Mouse (Mus musculus): Measurements from ENCODE around the gene Pcyt1a. TPM values are rescaled to one million over a fixed set of nuclear protein-coding genes. Genes with fewer than 3 reads are reported as not detected.

Gene Pcyt1a
- total RNA-seq, 2 experiments from 2014 or later: 103 to 164 TPM

DNA sequence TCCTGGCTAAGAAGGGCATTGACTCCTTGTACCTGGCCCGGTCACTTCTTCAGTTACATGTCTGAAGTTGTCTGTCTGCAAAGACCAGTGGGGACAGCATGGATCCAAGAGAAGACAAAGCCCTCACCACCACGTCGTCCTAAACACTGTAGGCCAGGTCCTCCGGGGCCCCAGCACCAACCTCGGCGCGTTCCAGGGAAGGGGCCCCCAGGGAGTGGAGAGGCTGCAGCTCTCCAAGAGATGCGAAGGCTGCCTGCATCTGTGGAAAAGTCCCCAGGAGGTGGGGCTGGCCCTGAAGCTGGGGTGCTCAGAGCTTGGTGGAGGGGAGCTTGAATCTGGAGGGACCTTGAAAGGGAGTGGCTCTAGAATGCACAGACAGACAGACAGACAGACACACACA is 75.6 kb downstream of the Pcyt1a start:
- ATAC-seq (replicated peaks; ENCODE audit: low FRiP score, poor library complexity, severe bottlenecking): no peak

DNA sequence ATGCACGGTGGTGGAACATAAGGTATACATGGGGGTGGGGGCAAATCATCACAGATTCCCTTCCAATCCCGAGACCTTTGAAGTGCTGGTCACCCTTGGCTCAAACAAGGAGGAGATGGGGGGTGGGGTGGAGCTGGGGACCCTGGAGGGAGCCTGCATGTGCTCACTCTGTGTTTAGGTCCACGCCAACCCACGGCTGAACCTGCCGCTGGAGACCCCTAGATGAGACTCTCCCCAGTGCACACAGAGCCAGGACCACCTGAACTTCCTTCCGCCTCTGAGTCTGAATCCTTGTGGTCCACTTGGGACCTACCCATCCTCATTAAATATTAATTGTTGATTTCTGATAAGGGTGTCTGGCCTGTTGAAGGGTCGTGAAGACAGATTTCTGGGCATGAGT is 76.1 kb downstream of the Pcyt1a start:
- ATAC-seq (replicated peaks; ENCODE audit: low FRiP score, poor library complexity, severe bottlenecking): no peak

DNA sequence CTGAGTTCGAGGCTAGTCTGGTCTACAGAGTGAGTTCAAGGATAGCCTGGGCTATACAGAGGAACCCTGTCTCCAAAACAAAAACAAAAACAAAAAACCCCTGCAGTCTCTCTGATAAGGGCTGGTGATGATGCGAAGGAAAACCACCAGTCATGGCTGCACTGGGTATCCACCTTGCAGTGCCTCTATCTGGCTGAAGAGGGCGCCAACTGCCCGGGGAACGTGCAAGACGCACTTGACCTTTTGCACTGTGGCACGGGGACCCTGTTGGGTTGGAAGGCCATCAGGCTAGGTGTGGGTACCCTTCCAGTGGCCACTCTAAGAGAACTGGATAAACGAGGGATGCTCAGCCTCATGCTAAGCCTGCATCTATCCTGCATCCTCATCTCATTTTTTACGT is 76.7 kb downstream of the Pcyt1a start:
- ATAC-seq (replicated peaks; ENCODE audit: low FRiP score, poor library complexity, severe bottlenecking): peak; percentile 54

DNA sequence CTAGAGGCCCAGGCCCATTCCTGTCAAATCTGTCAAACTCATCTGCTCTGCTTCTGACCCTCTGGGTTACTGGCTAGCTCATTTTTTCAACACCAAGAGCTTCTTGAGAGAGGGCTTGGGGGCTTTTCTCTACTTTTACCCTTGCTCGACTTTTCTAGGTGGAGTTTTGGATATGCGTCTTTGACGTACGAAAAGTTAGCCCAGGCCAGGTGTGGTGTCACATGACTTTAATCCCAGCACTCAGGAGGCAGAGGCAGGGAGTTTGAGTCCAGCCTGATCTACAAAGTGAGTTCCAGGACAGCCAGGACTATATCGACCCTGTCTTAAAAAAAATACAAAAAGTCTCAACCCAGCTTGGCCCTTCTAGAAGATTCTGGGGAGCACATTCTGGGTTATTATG is 77.3 kb downstream of the Pcyt1a start:
- no peak for ATAC-seq (replicated peaks; ENCODE audit: low FRiP score, poor library complexity, severe bottlenecking)

DNA sequence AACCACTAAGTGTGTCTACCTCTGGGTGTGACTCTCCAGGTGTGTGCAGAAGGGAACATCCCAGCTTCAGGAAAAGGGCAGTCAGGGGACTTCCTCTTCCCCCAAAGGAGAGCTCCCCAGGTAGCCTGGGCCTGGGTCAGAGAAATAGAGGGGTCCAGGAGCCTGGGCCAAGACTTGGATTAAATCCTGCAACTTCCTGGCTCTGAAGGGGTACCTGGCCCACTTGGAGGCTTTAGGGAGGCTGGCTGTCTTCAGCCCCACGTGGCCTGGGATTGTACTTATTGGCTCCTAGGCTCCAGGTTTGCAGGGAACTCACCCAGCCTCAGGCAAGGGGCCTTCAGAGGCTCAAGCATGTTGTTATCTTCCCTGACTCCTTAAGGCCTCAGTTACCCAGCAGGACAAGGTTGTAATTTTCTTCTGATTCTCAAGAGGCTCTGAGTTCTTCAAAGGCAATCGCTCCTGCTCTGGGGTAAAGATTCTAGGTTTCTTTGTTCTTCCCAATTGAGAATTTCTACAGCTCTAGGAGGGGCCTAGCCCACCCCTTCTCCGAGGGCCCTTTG is 77.9 kb downstream of the Pcyt1a start:
- ATAC-seq (replicated peaks; ENCODE audit: low FRiP score, poor library complexity, severe bottlenecking): no peak

DNA sequence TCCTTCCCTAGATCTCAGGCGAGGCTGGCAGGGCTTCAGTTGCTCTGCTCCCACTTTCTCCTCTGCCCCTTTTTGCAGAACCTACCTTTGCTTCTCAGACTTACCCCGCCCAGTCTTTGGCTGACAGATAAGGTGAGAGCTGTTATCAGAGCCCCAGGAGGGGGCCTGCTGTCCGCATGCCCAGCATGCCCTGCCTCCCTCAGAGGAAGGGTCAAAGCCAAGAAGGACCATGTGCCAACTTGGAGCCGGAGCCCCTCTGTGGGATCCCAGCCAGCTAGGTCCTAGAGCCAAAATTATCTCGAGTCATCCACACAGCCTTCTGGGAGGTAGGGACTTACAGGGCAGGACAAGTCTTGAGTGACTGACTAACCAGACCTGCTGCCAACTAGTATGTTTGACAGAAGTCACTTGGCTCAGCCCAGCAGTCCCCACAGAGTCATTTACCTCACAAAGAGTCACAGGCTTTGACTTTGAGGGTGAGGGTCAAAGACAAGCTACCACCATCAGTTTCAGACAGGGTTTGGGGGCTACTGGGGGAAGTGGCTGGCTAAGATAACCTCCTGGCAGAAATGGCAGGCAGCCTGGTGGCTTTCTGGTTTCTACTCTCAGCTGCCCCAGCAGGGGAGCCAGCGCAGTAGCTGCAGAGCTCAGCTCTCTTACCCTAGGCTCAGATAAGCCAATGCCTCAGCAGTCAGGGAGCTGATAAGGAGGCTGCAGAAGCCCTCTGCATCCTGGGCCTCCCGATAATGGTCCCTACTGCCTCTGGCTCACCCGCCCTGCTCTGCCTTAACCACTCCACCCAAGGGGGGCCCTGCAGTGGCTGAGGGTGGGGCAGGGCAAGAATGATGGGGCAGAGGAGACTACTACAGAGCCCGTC is 78.6 kb downstream of the Pcyt1a start:
- ATAC-seq (replicated peaks; ENCODE audit: low FRiP score, poor library complexity, severe bottlenecking): peak; percentile 68

DNA sequence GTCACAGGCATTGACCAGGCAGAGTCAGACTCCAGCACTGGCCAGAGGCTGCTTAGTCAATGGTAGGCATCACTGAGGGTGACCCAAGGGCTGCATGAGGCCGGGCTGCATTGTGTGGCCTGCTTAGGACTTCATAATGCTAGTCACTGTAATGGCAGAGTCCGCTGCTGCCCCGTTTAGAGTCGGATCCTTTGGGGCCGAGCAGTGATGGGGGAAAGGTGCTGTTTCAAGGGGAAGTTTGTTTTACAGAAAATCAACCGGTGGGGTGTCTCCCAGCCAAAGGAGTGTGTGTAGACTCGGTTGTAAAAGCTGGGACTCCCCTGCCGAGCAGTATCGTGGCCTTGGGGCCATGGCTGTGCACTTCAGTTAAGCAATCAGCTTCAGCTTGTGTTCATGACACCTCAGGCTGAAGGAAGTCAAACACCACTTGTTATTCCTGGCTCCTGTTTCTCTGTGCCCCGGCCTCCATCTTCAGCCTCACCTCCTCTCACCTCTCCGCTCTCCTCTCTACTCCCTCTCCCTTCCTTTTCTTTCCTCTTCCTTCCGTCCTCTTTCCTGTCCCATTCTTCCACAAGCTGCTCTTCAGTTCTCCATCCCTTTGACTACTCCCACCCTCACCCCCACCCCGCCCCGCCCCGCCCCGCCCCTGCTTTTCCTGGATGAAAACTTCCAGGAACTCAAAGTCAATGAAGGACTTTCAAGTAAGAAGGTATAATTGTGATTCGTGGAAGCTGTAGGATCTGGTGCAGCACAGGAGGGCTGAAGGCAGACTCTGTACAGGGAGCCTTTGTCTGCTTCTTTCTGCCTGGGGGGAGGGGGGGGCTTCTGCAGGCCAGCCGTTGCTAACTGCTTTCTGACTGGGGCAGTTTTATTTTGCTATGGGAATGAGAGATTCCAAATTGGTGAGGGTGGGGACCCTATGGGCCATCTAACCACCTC is 79.9 kb downstream of the Pcyt1a start:
- ATAC-seq (replicated peaks; ENCODE audit: low FRiP score, poor library complexity, severe bottlenecking): no peak

DNA sequence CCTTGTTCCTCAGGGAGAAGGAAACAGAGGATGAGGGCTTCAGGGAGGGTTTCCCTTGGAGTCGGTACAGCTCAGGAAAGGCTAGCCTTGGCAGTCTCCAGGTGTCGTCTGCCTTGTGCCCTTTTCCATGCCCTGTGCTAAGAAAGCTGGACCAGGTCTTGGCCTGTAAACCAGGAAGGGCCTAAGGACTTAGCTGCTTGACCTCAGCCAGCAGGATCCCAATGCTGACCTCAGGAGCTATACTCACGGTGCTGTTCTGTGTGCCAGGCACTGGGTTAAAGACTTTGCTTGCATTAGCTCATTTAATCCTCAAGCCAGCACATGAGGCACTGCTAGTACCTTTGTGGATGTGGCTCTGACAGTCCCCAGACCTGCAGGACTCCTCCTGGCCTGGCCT is 80.6 kb downstream of the Pcyt1a start:
- ATAC-seq (replicated peaks; ENCODE audit: low FRiP score, poor library complexity, severe bottlenecking): no peak

DNA sequence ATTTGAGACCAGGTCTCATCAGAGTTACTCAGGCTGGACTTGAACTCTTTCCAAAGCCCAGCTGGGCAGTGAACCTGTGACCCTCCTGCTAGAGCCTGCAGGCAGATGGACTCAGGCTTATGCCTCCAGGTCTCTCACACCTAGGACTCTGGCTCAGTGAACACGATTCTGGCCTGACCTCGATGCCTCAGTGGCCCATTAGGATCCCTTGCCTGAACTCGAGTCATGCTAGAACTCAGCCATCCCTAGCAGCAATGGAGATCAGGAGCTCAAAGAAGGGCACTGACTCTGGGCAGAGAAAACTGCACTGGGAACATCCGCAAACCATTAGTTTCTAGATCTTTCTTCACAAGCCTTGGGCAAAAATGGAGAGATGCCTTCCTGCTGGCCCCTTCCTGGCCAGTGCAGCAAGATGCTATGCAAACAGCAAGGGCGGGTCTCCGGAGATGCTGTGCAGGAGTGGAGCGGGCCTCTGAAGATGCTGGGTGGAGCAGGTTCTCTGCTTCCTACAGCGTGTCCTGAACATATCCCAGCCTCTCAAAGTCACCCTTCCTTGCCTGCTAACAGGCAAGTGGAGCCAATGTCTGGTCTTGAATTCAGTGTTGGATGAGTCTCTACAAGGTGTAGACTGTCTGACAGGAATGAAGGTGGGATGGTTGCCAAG is 81.2 kb downstream of the Pcyt1a start:
- no peak for ATAC-seq (replicated peaks; ENCODE audit: low FRiP score, poor library complexity, severe bottlenecking)

DNA sequence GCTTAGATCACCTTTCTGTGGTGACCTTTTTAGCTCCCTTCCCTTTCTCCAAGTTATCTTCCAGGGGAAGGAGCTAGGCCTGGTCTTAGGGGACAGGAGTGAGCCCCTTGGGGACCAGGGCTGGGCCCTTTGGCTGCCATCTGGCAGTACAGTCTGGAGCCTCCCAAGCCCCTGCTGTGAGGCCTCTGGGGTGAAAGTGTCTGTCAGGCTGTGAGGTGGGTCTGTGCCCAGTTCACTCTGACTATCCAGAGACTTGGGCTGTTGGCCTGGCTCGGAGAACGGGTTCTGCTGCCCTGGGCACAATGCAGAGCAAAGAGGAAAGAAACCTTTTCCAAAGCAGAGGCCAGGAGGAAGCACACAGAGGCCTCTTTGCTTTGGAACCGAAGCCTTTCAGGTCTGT is 82.2 kb downstream of the Pcyt1a start:
- ATAC-seq (replicated peaks; ENCODE audit: low FRiP score, poor library complexity, severe bottlenecking): no peak

DNA sequence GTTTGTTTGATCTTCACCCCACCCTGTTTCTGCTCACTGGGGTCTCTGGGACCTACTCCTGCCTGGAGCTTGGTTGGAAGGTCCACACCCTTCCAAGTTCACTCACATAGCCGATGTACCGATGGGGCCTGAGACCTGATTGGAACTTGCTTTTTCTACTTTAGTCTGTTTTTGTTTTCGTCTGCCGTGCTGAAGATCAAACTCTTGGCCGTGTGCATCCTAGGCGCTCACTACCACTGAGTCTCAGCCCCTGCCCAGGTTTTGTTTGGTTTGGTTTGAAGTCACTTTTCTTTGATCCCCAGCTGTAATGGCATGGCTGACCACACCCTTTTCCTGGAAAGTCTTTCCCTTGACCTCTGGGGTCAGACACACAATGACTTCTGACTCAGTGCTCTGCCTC is 82.7 kb downstream of the Pcyt1a start:
- ATAC-seq (replicated peaks; ENCODE audit: low FRiP score, poor library complexity, severe bottlenecking): no peak

DNA sequence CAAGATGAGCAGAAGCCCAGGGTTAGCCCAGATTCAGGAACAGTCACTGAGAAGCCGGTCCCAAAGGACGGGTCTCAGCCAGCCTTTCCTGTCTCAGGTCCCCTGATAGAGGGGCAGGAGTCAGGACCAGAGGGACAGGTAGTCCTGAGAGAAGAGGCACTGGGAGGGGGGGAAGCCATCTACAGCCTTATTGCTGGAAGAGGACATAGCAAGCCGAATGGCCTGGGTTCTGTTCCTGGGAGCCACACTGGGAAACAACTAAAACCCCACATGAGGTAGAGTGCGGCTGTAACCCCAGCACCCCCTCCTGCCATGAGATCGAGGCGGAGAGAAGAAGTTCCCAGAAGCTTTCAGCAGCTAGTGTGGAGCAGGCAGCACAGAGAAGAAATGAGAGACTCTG is 83.2 kb downstream of the Pcyt1a start:
- ATAC-seq (replicated peaks; ENCODE audit: low FRiP score, poor library complexity, severe bottlenecking): no peak

DNA sequence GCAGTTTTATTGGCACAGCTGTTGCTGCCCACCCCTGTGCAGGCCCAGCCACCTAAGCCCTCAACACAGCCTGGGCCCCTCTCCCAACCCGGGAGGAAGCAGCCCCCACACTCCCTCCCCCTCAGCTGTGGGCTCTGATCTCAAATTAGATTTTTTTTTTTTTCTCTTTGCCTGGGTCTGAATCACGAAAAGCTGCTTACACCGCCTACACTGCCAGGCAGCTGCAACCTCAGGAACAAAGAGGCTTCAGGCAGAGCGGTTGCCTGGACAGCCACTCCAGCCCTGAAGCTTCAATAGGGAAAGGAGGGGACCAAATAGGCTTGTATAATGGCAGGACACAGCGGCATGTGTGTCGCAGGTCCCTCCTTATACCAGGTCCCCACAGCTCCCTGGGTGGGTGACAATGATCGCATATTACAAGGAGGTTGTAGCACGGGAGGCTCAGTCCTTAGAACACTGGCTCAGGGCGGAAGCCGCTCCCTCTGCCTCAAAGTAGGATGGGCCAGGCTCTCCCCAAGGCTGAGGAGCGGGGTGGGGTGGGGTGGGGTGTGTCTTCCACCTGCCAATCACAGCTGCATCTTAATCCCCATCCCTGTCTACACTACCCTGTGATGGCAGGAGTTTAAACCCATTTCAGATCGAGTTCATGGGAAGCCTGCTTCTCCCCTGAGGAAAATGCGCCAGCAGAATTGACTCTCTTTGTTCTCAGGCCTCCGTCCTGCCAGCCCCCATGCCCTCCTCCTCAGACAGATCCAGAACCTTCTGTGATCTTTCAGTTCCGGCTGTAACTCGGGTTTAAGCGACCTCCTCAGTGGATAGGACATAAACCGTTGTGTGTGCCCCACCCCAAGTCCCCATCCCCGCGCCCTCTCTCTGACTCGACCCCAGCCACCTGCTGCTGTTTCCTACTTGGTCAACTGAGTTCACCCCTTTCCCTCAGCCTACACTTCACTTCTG is 85.6 kb downstream of the Pcyt1a start:
- peak; percentile 73 for ATAC-seq (replicated peaks; ENCODE audit: low FRiP score, poor library complexity, severe bottlenecking)

DNA sequence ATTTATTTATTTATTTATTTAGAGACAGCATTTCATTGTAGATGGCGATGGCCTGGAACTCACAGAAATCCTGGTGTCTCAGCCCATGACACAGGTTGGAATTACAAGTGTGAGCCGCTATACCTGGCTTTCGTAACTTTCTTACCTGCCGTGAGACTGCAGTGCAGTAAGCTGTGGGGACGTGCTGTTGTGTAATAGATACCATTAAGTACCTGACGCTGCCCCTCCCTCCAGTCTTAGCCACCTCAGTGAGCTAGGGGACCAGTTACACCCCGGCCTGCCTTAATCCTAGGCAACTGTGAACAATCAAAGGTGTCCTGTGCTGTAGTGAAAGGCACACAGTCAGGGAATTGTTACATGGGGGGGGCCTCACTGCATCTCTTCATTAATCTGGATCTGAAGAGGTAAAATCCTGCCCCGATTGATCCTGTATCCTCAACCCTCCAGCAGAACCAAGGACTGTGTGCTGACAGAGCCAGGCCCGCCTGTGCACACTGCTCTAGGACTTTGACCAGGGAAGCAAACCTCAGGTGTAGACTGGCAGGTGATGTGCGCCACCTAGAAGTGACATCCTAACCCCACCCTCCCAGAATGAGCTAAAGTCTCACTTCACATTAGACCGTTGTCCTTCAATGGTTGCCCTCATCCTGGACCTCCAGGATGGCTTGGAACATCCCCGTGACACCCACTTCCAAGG is 87.2 kb downstream of the Pcyt1a start:
- ATAC-seq (replicated peaks; ENCODE audit: low FRiP score, poor library complexity, severe bottlenecking): no peak

DNA sequence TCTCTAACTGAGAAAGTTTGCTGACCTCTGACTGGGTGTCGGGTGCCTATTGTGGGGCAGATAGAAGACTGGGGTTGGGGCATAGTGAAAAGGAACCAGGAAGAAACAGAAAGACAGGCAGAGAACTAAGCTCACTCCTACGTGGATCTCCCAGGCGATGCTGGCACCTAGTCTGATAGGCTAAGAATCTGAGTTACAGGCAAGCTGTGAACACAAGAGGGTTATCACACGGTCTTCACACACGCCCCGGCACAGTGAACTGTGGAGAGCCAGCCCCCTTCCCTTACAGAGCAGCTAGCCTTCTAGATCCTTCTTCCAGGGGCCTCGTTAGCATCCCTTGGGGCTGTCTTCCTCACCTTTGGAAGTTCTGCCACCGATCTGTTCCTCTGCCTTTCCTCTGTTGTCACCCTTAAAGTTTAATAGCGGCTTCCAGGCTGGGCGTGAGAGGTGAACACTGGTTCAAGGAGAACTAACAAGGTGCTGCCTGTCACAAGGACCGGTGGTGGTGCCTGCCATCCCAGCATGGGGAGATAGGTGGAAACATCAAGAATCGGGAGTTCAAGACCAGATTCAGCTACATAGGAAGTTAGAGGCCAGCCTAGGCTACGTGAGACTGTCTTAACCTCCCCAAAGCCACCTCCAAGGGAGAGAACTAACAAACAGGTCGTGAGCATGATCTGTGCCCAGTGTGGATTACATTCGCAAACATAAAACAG is 89.1 kb downstream of the Pcyt1a start:
- peak; percentile 15 for ATAC-seq (replicated peaks; ENCODE audit: low FRiP score, poor library complexity, severe bottlenecking)

DNA sequence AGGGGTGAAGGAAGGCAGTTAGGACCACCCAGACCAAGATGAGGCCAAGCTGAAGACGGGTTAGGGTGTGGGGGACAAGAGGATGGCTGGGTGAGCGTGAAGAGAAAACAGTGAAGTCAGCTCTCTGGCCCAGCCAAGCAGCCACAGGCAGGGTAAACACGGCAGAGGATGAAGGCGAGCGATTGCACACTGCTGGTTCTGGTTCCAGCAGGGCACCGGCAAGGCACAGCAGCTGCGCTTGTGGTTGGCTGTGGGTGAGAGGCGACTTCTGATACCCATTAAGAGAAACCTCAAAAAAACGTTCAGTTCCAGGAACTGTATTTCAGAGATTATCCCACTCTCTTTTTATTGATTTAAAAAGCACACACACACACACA is 89.6 kb downstream of the Pcyt1a start:
- ATAC-seq (replicated peaks; ENCODE audit: low FRiP score, poor library complexity, severe bottlenecking): peak; percentile 64

DNA sequence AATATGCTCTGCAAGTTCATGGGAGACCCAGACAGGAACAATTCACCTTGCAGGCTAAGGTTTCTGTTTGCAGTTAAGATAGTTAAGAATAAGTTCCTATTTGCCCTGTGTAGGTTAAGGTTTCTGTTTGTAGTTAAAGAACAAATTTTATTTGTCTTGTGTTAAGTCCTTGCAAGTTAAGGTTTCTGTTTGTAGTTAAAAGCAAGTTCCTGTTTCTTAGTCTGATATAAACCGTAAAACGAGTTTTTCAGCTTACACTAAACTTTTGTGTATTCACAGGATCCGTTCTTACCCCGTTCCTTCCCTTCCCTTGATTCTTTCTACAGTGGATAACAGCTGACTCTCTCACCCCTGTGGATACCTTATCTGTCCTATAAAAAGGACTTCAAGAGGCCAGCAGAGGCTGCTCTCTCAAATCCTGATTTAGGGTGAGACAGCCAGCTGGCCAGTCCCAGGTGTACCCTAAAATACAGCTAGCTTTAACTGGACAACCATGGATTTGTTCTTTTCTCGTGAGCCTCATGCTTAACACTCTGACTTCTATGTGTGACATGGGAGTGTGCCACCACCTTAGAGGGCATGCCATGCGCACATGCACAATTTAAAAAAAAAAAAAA is 92.0 kb downstream of the Pcyt1a start:
- ATAC-seq (replicated peaks; ENCODE audit: low FRiP score, poor library complexity, severe bottlenecking): no peak
